Mouse (Mus musculus): ENCODE data around the gene C130032M10Rik.

GRCm38 (mm10) chr9:114487481-114488258 lies 27.8 kb upstream of the C130032M10Rik start:
- TF ChIP-seq CTCF (IDR thresholded peaks at IDR 0.05; ENCODE audit: borderline replicate concordance, insufficient read depth, low read length) (no peak), POLR2A (IDR thresholded peaks at IDR 0.05; ENCODE audit: low read depth, low read length) (no peak)
